Mouse (Mus musculus) heart, embryonic 12.5 days (tissue): ENCODE data around the gene Sipa1l1. TPM values are rescaled to one million over a fixed set of nuclear protein-coding genes. Genes with fewer than 3 reads are reported as not detected.

Experiments
- ATAC-seq: fragments of 200-750 bp; cut with Nextera tagmentation; 2 replicates; pipeline ENCODE4 v1.8.0; 2017; ENCODE audit warnings: moderate TSS enrichment, moderate library complexity; ENCODE audit not compliant: insufficient number of reproducible peaks, low FRiP score
- H3K27ac ChIP-seq: fragments of 300-500 bp; sonication (generic); 2 replicates; pipeline ENCODE4 v1.5.1; 2016; ENCODE audit warnings: mild to moderate bottlenecking, moderate library complexity; ENCODE audit not compliant: poor library complexity, severe bottlenecking
- H3K27me3 ChIP-seq: fragments of 300-500 bp; sonication (generic); replicated peaks from 2 replicates; pipeline ENCODE4 v1.6.1; 2016; ENCODE audit warnings: mild to moderate bottlenecking, moderate library complexity
- H3K36me3 ChIP-seq: fragments of 300-500 bp; sonication (generic); 2 replicates; pipeline ENCODE4 v1.6.1; 2016; ENCODE audit warnings: mild to moderate bottlenecking, moderate library complexity
- H3K4me1 ChIP-seq: fragments of 300-500 bp; sonication (generic); replicated peaks from 2 replicates; pipeline ENCODE4 v1.6.1; 2016; ENCODE audit warnings: mild to moderate bottlenecking
- H3K4me2 ChIP-seq: fragments of 300-500 bp; sonication (generic); 2 replicates; pipeline ENCODE4 v1.6.1; 2016; ENCODE audit warnings: mild to moderate bottlenecking, moderate library complexity
- H3K4me3 ChIP-seq: fragments of 300-500 bp; sonication (generic); 2 replicates; pipeline ENCODE4 v1.5.1; 2016; ENCODE audit warnings: mild to moderate bottlenecking
- H3K9ac ChIP-seq: fragments of 300-500 bp; sonication (generic); 2 replicates; pipeline ENCODE4 v1.6.1; 2016; ENCODE audit warnings: mild to moderate bottlenecking, moderate library complexity
- H3K9me3 ChIP-seq: fragments of 300-500 bp; sonication (generic); replicated peaks from 2 replicates; pipeline ENCODE4 v1.6.1; 2016; ENCODE audit warnings: mild to moderate bottlenecking, moderate library complexity
- WGBS: fragments of 180-500 bp; shearing (Covaris S2); methylation state at CpG from one replicate; pipeline ENCODE4 v1.1.7; 2016; 5-methylcytosine and 5-hydroxymethylcytosine counted together
- polyA plus RNA-seq: library from polyadenylated mRNA; unstranded; fragments of >200 nt; fragmentation: Nextera tagmentation; extraction: Ambion mirVana; gene quantifications from 2 replicates; pipeline ENCODE4 v1.2.1, GENCODE M21; 2016

Sipa1l1 gene
- polyA plus RNA-seq, 1 experiment from 2014 or later: 35.5 TPM

- Histone ChIP-seq H3K4me2 (no peak overlapping the region), H3K9me3 (no peaks in the 10 kb centered on the region), H3K4me1 (peaks cover 36% of the 10 kb centered on the region), H3K4me3 (no peak overlapping the region), H3K27ac (no peak overlapping the region), H3K36me3 (peaks cover 5% of the 10 kb centered on the region; the same call in 1 of the 2 replicates), H3K9ac (no peak overlapping the region), H3K27me3 (no peaks in the 10 kb centered on the region)
- 51% methylated on average over 2 of the region's 2 CpGs for WGBS
- ATAC-seq: no peak
Measured at GRCm38 (mm10) chr12:82251328-82251727, 82.2 kb downstream of the Sipa1l1 start.

GRCm38 (mm10) chr12:82254076-82254475, 85.0 kb downstream of the Sipa1l1 start:
- ATAC-seq: no peak
- Histone ChIP-seq H3K4me2 (no peak overlapping the region), H3K27ac (no peak overlapping the region), H3K9ac (no peak overlapping the region), H3K4me3 (no peak overlapping the region), H3K36me3 (peaks cover 5% of the 10 kb centered on the region; the same call in 1 of the 2 replicates), H3K4me1 (peaks cover 30% of the 10 kb centered on the region), H3K27me3 (no peaks in the 10 kb centered on the region), H3K9me3 (no peaks in the 10 kb centered on the region)
- WGBS: 84% methylated on average over 5 of the region's 5 CpGs

- H3K4me2 ChIP-seq: no peak overlapping the region
- WGBS: 86% methylated on average over 5 of the region's 5 CpGs
- no peak overlapping the region for H3K4me3 ChIP-seq
- H3K4me1 ChIP-seq: peaks cover 23% of the 10 kb centered on the region
- H3K27ac ChIP-seq: no peak overlapping the region
- no peaks in the 10 kb centered on the region for H3K36me3 ChIP-seq
- no peaks in the 10 kb centered on the region for H3K9me3 ChIP-seq
- H3K27me3 ChIP-seq: no peaks in the 10 kb centered on the region
- ATAC-seq: no peak
- no peak overlapping the region for H3K9ac ChIP-seq
Measured at GRCm38 (mm10) chr12:82256012-82256411, 86.9 kb downstream of the Sipa1l1 start.

GRCm38 (mm10) chr12:82256921-82257500, 87.9 kb downstream of the Sipa1l1 start:
- peaks cover 20% of the 10 kb centered on the region for H3K4me1 ChIP-seq
- H3K4me2 ChIP-seq: no peak overlapping the region
- H3K36me3 ChIP-seq: no peaks in the 10 kb centered on the region
- H3K9me3 ChIP-seq: no peaks in the 10 kb centered on the region
- H3K27me3 ChIP-seq: no peaks in the 10 kb centered on the region
- H3K27ac ChIP-seq: no peak overlapping the region
- H3K4me3 ChIP-seq: no peak overlapping the region
- WGBS: 76% methylated on average over 6 of the region's 6 CpGs
- no peak overlapping the region for H3K9ac ChIP-seq
- ATAC-seq: no peak

GRCm38 (mm10) chr12:82257994-82258785, 89.1 kb downstream of the Sipa1l1 start:
- Histone ChIP-seq H3K9me3 (no peaks in the 10 kb centered on the region), H3K4me1 (peaks cover 23% of the 10 kb centered on the region), H3K9ac (no peak overlapping the region), H3K27me3 (no peaks in the 10 kb centered on the region), H3K36me3 (no peaks in the 10 kb centered on the region), H3K4me2 (no peak overlapping the region), H3K4me3 (no peak overlapping the region), H3K27ac (no peak overlapping the region)
- no peak for ATAC-seq
- WGBS: 74% methylated on average over 6 of the region's 6 CpGs

GRCm38 (mm10) chr12:82263443-82263842, 94.3 kb downstream of the Sipa1l1 start:
- no peak overlapping the region for H3K27ac ChIP-seq
- ATAC-seq: no peak
- H3K27me3 ChIP-seq: no peaks in the 10 kb centered on the region
- no peaks in the 10 kb centered on the region for H3K9me3 ChIP-seq
- no peak overlapping the region for H3K9ac ChIP-seq
- H3K4me2 ChIP-seq: no peak overlapping the region
- peaks cover 8% of the 10 kb centered on the region; the same call in 1 of the 2 replicates for H3K4me1 ChIP-seq
- 83% methylated on average over 7 of the region's 7 CpGs for WGBS
- no peaks in the 10 kb centered on the region for H3K36me3 ChIP-seq
- no peak overlapping the region for H3K4me3 ChIP-seq

- Histone ChIP-seq H3K27me3 (no peaks in the 10 kb centered on the region), H3K4me1 (peaks cover 12% of the 10 kb centered on the region), H3K9me3 (no peaks in the 10 kb centered on the region), H3K4me2 (no peak overlapping the region), H3K9ac (no peak overlapping the region), H3K4me3 (no peak overlapping the region), H3K27ac (no peak overlapping the region), H3K36me3 (no peaks in the 10 kb centered on the region)
- WGBS: 69% methylated on average over 5 of the region's 5 CpGs
- no peak for ATAC-seq
Measured at GRCm38 (mm10) chr12:82264083-82264851, 95.1 kb downstream of the Sipa1l1 start.

GRCm38 (mm10) chr12:82265335-82266274, 96.5 kb downstream of the Sipa1l1 start:
- Histone ChIP-seq H3K4me3 (no peak overlapping the region), H3K4me2 (no peak overlapping the region), H3K9me3 (no peaks in the 10 kb centered on the region), H3K27me3 (no peaks in the 10 kb centered on the region), H3K4me1 (peaks cover 12% of the 10 kb centered on the region), H3K27ac (no peak overlapping the region), H3K36me3 (no peaks in the 10 kb centered on the region), H3K9ac (no peak overlapping the region)
- WGBS: 81% methylated on average over 9 of the region's 9 CpGs
- no peak for ATAC-seq

GRCm38 (mm10) chr12:82271447-82271846, 102.3 kb downstream of the Sipa1l1 start:
- H3K4me2 ChIP-seq: no peak overlapping the region
- 85% methylated on average over 3 of the region's 3 CpGs for WGBS
- peaks cover 26% of the 10 kb centered on the region for H3K4me1 ChIP-seq
- H3K36me3 ChIP-seq: no peaks in the 10 kb centered on the region
- H3K9me3 ChIP-seq: no peaks in the 10 kb centered on the region
- H3K27me3 ChIP-seq: no peaks in the 10 kb centered on the region
- no peak for ATAC-seq
- H3K9ac ChIP-seq: no peak overlapping the region
- H3K4me3 ChIP-seq: no peak overlapping the region
- H3K27ac ChIP-seq: no peak overlapping the region

GRCm38 (mm10) chr12:82273503-82273902, 104.4 kb downstream of the Sipa1l1 start:
- ATAC-seq: no peak
- Histone ChIP-seq H3K9ac (no peak overlapping the region), H3K4me3 (no peak overlapping the region), H3K9me3 (no peaks in the 10 kb centered on the region), H3K27me3 (no peaks in the 10 kb centered on the region), H3K36me3 (peaks cover 3% of the 10 kb centered on the region; the same call in 1 of the 2 replicates), H3K27ac (no peak overlapping the region), H3K4me2 (no peak overlapping the region), H3K4me1 (peaks cover 29% of the 10 kb centered on the region)
- WGBS: 80% methylated on average over 3 of the region's 3 CpGs
